ENCODE assay signal across 8 mouse cellular contexts in the genomic region with DNA sequence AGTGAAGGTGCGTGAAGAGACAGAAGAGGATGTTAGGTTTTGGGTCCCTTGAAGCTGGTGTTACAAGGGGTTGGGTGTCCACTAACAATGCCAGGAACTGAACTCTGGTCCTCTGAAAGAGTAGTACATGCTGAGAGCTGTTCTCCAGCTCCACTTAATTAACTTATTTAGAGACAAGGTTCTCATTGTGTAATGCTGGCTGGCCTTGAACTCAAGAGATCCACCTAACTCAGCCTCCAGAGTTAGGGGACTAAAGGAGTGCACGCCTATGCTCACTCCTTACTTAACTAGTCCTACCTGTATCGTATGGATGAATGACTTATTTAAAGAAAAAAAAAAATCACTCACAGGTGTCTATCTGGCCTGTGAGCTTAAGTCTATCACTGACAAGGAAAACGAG. TPM values are rescaled to one million over a fixed set of nuclear protein-coding genes. Genes with fewer than 3 reads are reported as not detected.
A peak's percentile ranks its signal among the peaks of the same experiment; 100 is the strongest.
DNase-seq lines count a peak whose midpoint lies in the region; ATAC-seq and TF ChIP-seq lines count a peak whose summit lies in the region.

No protein-coding gene starts in this region.

- peaks cover 15% of the 10 kb centered on the region; the same call in 1 of the 2 replicates for H3K4me1 ChIP-seq in lung, postnatal 0 days (ENCODE audit: insufficient read depth, low read depth, low read length)
- peaks cover 19% of the 10 kb centered on the region for H3K4me1 ChIP-seq in forebrain, embryonic 10.5 days
- peaks cover 26% of the 10 kb centered on the region for H3K4me1 ChIP-seq in limb, embryonic 12.5 days (replicated peaks)
- peaks cover 31% of the 10 kb centered on the region for H3K4me1 ChIP-seq in neural tube, embryonic 15.5 days

- H3K9me3 ChIP-seq in lung, postnatal 0 days (ENCODE audit: low read length): no peaks in the 10 kb centered on the region
- H3K9me3 ChIP-seq in forebrain, embryonic 10.5 days: no peaks in the 10 kb centered on the region
- no peaks in the 10 kb centered on the region for H3K9me3 ChIP-seq in limb, embryonic 12.5 days
- no peaks in the 10 kb centered on the region for H3K9me3 ChIP-seq in neural tube, embryonic 15.5 days (replicated peaks)

- peak; percentile 22 for DNase-seq in lung, postnatal 0 days (ENCODE audit: low spot score)
- no peak for DNase-seq in lung, postnatal 14 days
- DNase-seq in forebrain, embryonic 10.5 days (ENCODE audit: extremely low spot score, low spot score): no peak
- no peak for DNase-seq in adrenal gland, adult 2 months
- DNase-seq in frontal cortex, postnatal 25 days (ENCODE audit: low spot score in 2 of 2): no peak
- DNase-seq in right cerebral cortex, postnatal 4 days: no peak

- H3K4me2 ChIP-seq in lung, postnatal 0 days (replicated peaks; ENCODE audit: low read depth, low read length): peak overlapping the region; percentile 62
- peak overlapping the region; percentile 74 for H3K4me2 ChIP-seq in limb, embryonic 12.5 days
- H3K4me2 ChIP-seq in neural tube, embryonic 15.5 days: peak overlapping the region; percentile 62

- H3K4me3 ChIP-seq in lung, postnatal 0 days (ENCODE audit: low read depth, low read length): peak overlapping the region; percentile 94
- peak overlapping the region; percentile 93 for H3K4me3 ChIP-seq in forebrain, embryonic 10.5 days
- H3K4me3 ChIP-seq in limb, embryonic 12.5 days (replicated peaks): peak overlapping the region; percentile 94
- peak overlapping the region; percentile 66 for H3K4me3 ChIP-seq in neural tube, embryonic 15.5 days (replicated peaks)

- 0 out of 2 replicates have a peak, but pooled peaks cover 4% of the 10 kb centered on the region for H3K36me3 ChIP-seq in lung, postnatal 0 days (ENCODE audit: insufficient read depth, low read length)
- H3K36me3 ChIP-seq in forebrain, embryonic 10.5 days (replicated peaks): peaks cover 47% of the 10 kb centered on the region
- peaks cover 39% of the 10 kb centered on the region for H3K36me3 ChIP-seq in limb, embryonic 12.5 days
- H3K36me3 ChIP-seq in neural tube, embryonic 15.5 days: peaks cover 24% of the 10 kb centered on the region

- H3K27me3 ChIP-seq in lung, postnatal 0 days (replicated peaks; ENCODE audit: insufficient read depth, low read length): no peaks in the 10 kb centered on the region
- no peaks in the 10 kb centered on the region for H3K27me3 ChIP-seq in forebrain, embryonic 10.5 days (ENCODE audit: poor library complexity, severe bottlenecking)
- no peaks in the 10 kb centered on the region for H3K27me3 ChIP-seq in limb, embryonic 12.5 days
- H3K27me3 ChIP-seq in neural tube, embryonic 15.5 days (replicated peaks): no peaks in the 10 kb centered on the region

- TF ChIP-seq CTCF in lung, postnatal 0 days (IDR thresholded peaks at IDR 0.05): no peak

- no peak overlapping the region; the same call in 1 of the 2 replicates for H3K9ac ChIP-seq in lung, postnatal 0 days (replicated peaks; ENCODE audit: low read depth)
- peak overlapping the region; percentile 96; the same call in 1 of the 2 replicates for H3K9ac ChIP-seq in limb, embryonic 12.5 days (replicated peaks)
- peak overlapping the region; percentile 80; the same call in 1 of the 2 replicates for H3K9ac ChIP-seq in neural tube, embryonic 15.5 days (replicated peaks)

- no peak for ATAC-seq in lung, postnatal 0 days
- ATAC-seq in limb, embryonic 12.5 days (ENCODE audit: insufficient number of reproducible peaks, insufficient read depth, low FRiP score, low TSS enrichment, low read depth): no peak
- no peak for ATAC-seq in neural tube, embryonic 15.5 days (ENCODE audit: low FRiP score)

- peak overlapping the region; percentile 99 for H3K27ac ChIP-seq in lung, postnatal 0 days (ENCODE audit: low read length)
- peak overlapping the region; percentile 97 for H3K27ac ChIP-seq in forebrain, embryonic 10.5 days
- no peak overlapping the region for H3K27ac ChIP-seq in limb, embryonic 12.5 days
- peak overlapping the region; percentile 97; the same call in 1 of the 2 replicates for H3K27ac ChIP-seq in neural tube, embryonic 15.5 days (replicated peaks)

- no peak for TF ChIP-seq EP300 in lung, postnatal 0 days (IDR thresholded peaks at IDR 0.05)

- WGBS in lung, postnatal 0 days: 44% methylated on average over 4 of the region's 4 CpGs
- WGBS in forebrain, embryonic 10.5 days: 68% methylated on average over 4 of the region's 4 CpGs
- WGBS in limb, embryonic 12.5 days: 66% methylated on average over 4 of the region's 4 CpGs
- 63% methylated on average over 4 of the region's 4 CpGs for WGBS in neural tube, embryonic 15.5 days

RNA-seq across cellular contexts. Expression of a gene that starts 0.8 kb away (rescaled TPM):
- polyA plus RNA-seq in lung, postnatal 0 days (2015; fragmentation: Nextera tagmentation; extraction: Ambion mirVana): 25.7 and 28.5 TPM in 2 replicates
- polyA plus RNA-seq in forebrain, embryonic 10.5 days (2016; fragmentation: Nextera tagmentation; extraction: Ambion mirVana): 33.6 and 38.8 TPM in 2 replicates
- polyA plus RNA-seq in limb, embryonic 12.5 days (2016; fragmentation: Nextera tagmentation; extraction: Ambion mirVana): 36.8 and 39.8 TPM in 2 replicates
- polyA plus RNA-seq in neural tube, embryonic 15.5 days (2015; fragmentation: Nextera tagmentation; extraction: Ambion mirVana): 71.6 and 84.2 TPM in 2 replicates
- 10 to 100 TPM; 27.2 to 33.0 TPM for total RNA-seq in adrenal gland, adult 2 months (2021)
- polyA plus RNA-seq in adrenal gland, adult 2 months (2012; rRNA removed): 48.2 and 51.1 TPM in 2 replicates

RNA-seq across cellular contexts. Expression of a gene that starts 1.2 kb away (rescaled TPM):
- 94.2 and 95.6 TPM in 2 replicates for polyA plus RNA-seq in lung, postnatal 0 days (2015; fragmentation: Nextera tagmentation; extraction: Ambion mirVana)
- polyA plus RNA-seq in forebrain, embryonic 10.5 days (2016; fragmentation: Nextera tagmentation; extraction: Ambion mirVana): 256 and 258 TPM in 2 replicates
- polyA plus RNA-seq in limb, embryonic 12.5 days (2016; fragmentation: Nextera tagmentation; extraction: Ambion mirVana): 224 and 232 TPM in 2 replicates
- 194 and 195 TPM in 2 replicates for polyA plus RNA-seq in neural tube, embryonic 15.5 days (2015; fragmentation: Nextera tagmentation; extraction: Ambion mirVana)
- 100 to 1,000 TPM in 1 of 2 experiments, 10 to 100 TPM in 1; 91.3 to 109 TPM for total RNA-seq in adrenal gland, adult 2 months (2021)
- polyA plus RNA-seq in adrenal gland, adult 2 months (2012; rRNA removed): 16.7 and 18.2 TPM in 2 replicates

RNA-seq across cellular contexts. Expression of a gene that starts 28.6 kb away (rescaled TPM):
- 55.8 and 57.4 TPM in 2 replicates for polyA plus RNA-seq in lung, postnatal 0 days (2015; fragmentation: Nextera tagmentation; extraction: Ambion mirVana)
- 30.9 and 35.4 TPM in 2 replicates for polyA plus RNA-seq in forebrain, embryonic 10.5 days (2016; fragmentation: Nextera tagmentation; extraction: Ambion mirVana)
- polyA plus RNA-seq in limb, embryonic 12.5 days (2016; fragmentation: Nextera tagmentation; extraction: Ambion mirVana): 37.4 and 37.5 TPM in 2 replicates
- polyA plus RNA-seq in neural tube, embryonic 15.5 days (2015; fragmentation: Nextera tagmentation; extraction: Ambion mirVana): 41.8 TPM in 2 replicates
- 10 to 100 TPM; 45.1 to 88.0 TPM for total RNA-seq in adrenal gland, adult 2 months (2021)
- polyA plus RNA-seq in adrenal gland, adult 2 months (2012; rRNA removed): 71.5 and 72.1 TPM in 2 replicates

RNA-seq across cellular contexts. Expression of a gene that starts 51.0 kb away (rescaled TPM):
- polyA plus RNA-seq in lung, postnatal 0 days (2015; fragmentation: Nextera tagmentation; extraction: Ambion mirVana): 2.9 and 7.3 TPM in 2 replicates
- 3.8 TPM in 2 replicates for polyA plus RNA-seq in forebrain, embryonic 10.5 days (2016; fragmentation: Nextera tagmentation; extraction: Ambion mirVana)
- 4.5 and 4.7 TPM in 2 replicates for polyA plus RNA-seq in limb, embryonic 12.5 days (2016; fragmentation: Nextera tagmentation; extraction: Ambion mirVana)
- polyA plus RNA-seq in neural tube, embryonic 15.5 days (2015; fragmentation: Nextera tagmentation; extraction: Ambion mirVana): 17.2 and 19.6 TPM in 2 replicates
- total RNA-seq in adrenal gland, adult 2 months (2021): 1 to 10 TPM; 1.7 to 2.6 TPM
- 10.6 and 12.5 TPM in 2 replicates for polyA plus RNA-seq in adrenal gland, adult 2 months (2012; rRNA removed)
